Mouse (Mus musculus) liver, embryonic 16.5 days (tissue): ENCODE data around the gene Slc6a4. TPM values are rescaled to one million over a fixed set of nuclear protein-coding genes. Genes with fewer than 3 reads are reported as not detected.
A peak's percentile ranks its signal among the peaks of the same experiment; 100 is the strongest.

Experiments used
- ATAC-seq: fragments of 200-750 bp; cut with Nextera tagmentation; 2 replicates; pipeline ENCODE4 v1.8.0; 2017; ENCODE audit warnings: low read depth, mild to moderate bottlenecking, moderate number of reproducible peaks, moderate library complexity
- H3K27ac ChIP-seq: fragments of 300-500 bp; sonication (generic); 2 replicates; pipeline ENCODE4 v1.5.1; 2014; ENCODE audit warnings: mild to moderate bottlenecking, low read length
- H3K27me3 ChIP-seq: fragments of 300-500 bp; sonication (generic); 2 replicates; pipeline ENCODE4 v1.6.1; 2014; ENCODE audit warnings: low read depth, low read length, mixed read lengths; ENCODE audit not compliant: control insufficient read depth, insufficient read depth
- H3K36me3 ChIP-seq: fragments of 300-500 bp; sonication (generic); 2 replicates; pipeline ENCODE4 v1.6.1; 2014; ENCODE audit warnings: mild to moderate bottlenecking; ENCODE audit not compliant: control insufficient read depth, insufficient read depth
- H3K4me1 ChIP-seq: fragments of 300-500 bp; sonication (generic); 2 replicates; pipeline ENCODE4 v1.6.1; 2014; ENCODE audit warnings: low read depth, low read length, mixed read lengths; ENCODE audit not compliant: control insufficient read depth
- H3K4me2 ChIP-seq: fragments of 300-500 bp; sonication (generic); 2 replicates; pipeline ENCODE4 v1.6.1; 2014; ENCODE audit warnings: low read depth, low read length, mixed read lengths
- H3K4me3 ChIP-seq: fragments of 300-500 bp; sonication (generic); 2 replicates; pipeline ENCODE4 v1.5.1; 2014; ENCODE audit warnings: low read depth, mild to moderate bottlenecking, low read length
- H3K9ac ChIP-seq: fragments of 300-500 bp; sonication (generic); 2 replicates; pipeline ENCODE4 v1.6.1; 2014; ENCODE audit warnings: low read depth, low read length
- H3K9me3 ChIP-seq: fragments of 300-500 bp; sonication (generic); replicated peaks from 2 replicates; pipeline ENCODE4 v1.6.1; 2016; ENCODE audit warnings: low read length; ENCODE audit not compliant: control insufficient read depth
- WGBS: fragments of 180-500 bp; shearing (Covaris S2); extraction: QIAGEN DNeasy Blood & Tissue Kit; methylation state at CpG from one replicate; pipeline ENCODE4 v1.1.7; 2014; ENCODE audit not compliant: insufficient replicate concordance; 5-methylcytosine and 5-hydroxymethylcytosine counted together
- polyA plus RNA-seq: library from polyadenylated mRNA; unstranded; fragments of >200 nt; fragmentation: Nextera tagmentation; extraction: Ambion mirVana; gene quantifications from 2 replicates; pipeline ENCODE4 v1.2.1, GENCODE M21; 2015

Gene Slc6a4
- polyA plus RNA-seq, 1 experiment from 2014 or later: 1.7 TPM

DNA sequence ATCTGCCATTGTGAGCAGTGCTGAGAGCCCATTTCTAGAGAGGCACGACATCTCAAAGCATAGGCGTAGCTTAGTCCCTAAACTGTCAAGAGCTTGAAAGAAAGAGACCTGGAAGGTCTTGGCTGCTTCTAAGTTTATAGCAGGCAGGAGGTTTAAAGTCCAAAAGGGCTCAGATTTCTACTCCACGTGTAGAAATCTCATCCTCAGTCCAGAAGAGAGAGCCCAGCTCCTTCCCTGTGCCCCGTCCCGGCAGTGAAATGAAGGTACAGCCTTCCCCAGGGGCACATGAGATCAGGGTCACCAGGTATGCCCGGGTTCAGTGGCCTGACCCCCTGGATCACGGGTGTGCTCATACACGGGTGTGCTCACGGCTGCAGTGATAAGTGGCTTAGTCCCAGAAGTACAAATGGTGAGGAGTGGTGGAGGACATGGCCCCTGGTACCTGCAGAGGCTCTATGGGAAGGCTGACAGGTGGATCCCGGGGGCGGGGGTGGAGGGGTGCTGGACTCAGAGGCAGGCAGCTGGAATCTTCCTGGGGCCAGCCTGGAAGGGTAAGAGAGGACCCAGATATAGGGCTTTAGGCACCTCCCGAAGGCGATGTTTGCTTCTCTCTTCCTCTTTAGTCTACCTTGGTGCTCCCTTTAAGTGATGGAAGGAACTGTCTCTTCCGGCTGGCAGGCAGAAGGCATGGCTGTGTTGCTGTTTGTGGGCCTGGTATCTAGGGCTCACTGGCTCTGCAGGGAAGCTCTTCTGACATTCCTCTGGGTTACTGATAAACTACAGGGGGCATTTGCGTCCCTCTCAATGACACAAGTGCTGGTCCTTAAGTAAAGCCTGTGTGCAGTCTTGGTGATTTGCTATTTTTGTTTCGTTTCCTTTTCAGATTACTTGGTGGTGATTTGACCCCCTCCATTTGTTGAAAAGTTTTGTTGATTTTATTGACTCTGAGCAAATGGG, 10.9 kb downstream of the Slc6a4 start:
- H3K9ac ChIP-seq: no peak overlapping the region
- no peak overlapping the region for H3K4me3 ChIP-seq
- H3K27ac ChIP-seq: no peak overlapping the region
- H3K4me2 ChIP-seq: no peak overlapping the region
- no peaks in the 10 kb centered on the region for H3K9me3 ChIP-seq
- WGBS: 54% methylated on average over 16 of the region's 16 CpGs
- H3K27me3 ChIP-seq: peaks cover 3% of the 10 kb centered on the region
- H3K36me3 ChIP-seq: no peaks in the 10 kb centered on the region
- no peak for ATAC-seq
- no peaks in the 10 kb centered on the region for H3K4me1 ChIP-seq

DNA sequence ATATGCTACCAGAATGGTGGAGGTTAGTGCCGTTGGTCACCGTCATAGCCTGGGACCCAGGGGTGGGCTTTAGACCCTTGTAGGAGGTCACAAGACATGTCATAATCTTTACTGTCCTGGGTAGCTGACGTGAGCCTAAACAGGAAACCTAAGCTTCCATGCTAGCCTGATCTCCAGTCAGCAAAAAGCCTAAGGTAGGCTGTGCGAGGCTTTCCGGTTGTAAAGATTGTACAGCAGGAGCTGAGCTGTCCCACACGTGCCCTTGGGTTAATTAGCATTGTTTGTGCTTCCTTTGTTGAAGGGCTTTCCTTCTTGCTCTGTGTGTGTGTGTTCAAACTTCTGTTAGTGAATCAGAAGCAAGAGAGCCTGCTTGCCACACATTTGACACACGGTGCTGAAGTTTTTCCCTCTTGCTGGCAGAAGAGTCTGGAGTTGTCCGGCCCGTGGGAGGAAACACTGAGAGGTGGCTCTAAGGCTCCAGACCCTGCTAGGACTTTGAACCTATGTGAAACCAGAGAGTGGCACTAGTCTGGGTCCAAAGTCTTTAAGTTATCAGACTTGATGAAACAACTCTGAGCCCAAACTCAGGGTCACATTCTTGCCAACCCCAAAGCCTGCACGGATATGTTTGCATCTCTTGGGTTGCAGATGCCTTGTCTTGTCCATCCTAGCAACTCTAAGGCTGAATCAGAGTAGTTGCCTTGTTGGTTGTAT, 12.5 kb downstream of the Slc6a4 start:
- Histone ChIP-seq H3K36me3 (no peaks in the 10 kb centered on the region), H3K9me3 (no peaks in the 10 kb centered on the region), H3K4me1 (no peaks in the 10 kb centered on the region), H3K9ac (no peak overlapping the region), H3K27ac (no peak overlapping the region), H3K27me3 (no peaks in the 10 kb centered on the region), H3K4me3 (no peak overlapping the region), H3K4me2 (no peak overlapping the region)
- no peak for ATAC-seq
- 56% methylated on average over 10 of the region's 10 CpGs for WGBS

DNA sequence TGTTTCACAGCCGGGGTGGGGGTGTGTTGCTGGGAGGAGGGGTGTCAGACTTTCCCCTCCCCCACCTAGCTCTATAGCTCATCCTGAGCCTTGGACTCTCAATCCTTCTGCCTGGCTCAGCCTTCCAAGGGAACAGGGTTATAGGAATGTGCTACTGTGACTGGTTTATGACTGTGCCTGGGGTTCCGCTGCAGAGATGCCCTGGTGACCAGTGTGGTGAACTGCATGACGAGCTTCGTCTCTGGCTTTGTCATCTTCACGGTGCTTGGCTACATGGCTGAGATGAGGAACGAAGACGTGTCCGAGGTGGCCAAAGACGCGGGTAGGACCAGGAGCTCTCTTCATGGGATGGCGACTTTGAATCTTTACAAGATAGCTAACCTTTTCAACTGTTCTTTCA, 19.6 kb downstream of the Slc6a4 start:
- 62% methylated on average over 11 of the region's 11 CpGs for WGBS
- Histone ChIP-seq H3K36me3 (no peaks in the 10 kb centered on the region), H3K4me2 (no peak overlapping the region), H3K4me1 (no peaks in the 10 kb centered on the region; the same call in 1 of the 2 replicates), H3K4me3 (no peak overlapping the region), H3K9ac (no peak overlapping the region), H3K27ac (no peak overlapping the region), H3K27me3 (no peaks in the 10 kb centered on the region), H3K9me3 (no peaks in the 10 kb centered on the region)
- ATAC-seq: no peak

DNA sequence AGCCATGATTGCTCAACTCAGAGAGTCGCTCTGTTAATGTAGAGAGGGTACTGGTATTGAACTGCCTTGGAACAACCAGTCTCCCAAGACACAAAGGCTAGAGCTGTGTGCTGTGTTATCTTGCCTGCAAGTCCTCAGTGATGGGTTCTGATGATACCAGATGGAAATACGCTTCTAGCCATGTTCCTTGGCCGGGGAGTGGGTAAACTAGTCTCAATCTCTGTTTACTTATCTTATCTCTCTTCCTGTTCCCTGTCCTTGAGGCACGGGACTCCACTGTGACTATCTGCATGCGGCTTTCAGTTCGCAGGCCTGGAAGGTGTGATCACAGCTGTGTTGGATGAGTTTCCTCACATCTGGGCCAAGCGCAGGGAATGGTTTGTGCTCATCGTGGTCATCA, 21.1 kb downstream of the Slc6a4 start:
- H3K4me2 ChIP-seq: no peak overlapping the region
- H3K9ac ChIP-seq: no peak overlapping the region
- no peaks in the 10 kb centered on the region; the same call in 1 of the 2 replicates for H3K4me1 ChIP-seq
- no peaks in the 10 kb centered on the region for H3K36me3 ChIP-seq
- WGBS: 13% methylated on average over 8 of the region's 8 CpGs
- no peak for ATAC-seq
- no peak overlapping the region for H3K27ac ChIP-seq
- no peak overlapping the region for H3K4me3 ChIP-seq
- H3K27me3 ChIP-seq: no peaks in the 10 kb centered on the region
- H3K9me3 ChIP-seq: no peaks in the 10 kb centered on the region

DNA sequence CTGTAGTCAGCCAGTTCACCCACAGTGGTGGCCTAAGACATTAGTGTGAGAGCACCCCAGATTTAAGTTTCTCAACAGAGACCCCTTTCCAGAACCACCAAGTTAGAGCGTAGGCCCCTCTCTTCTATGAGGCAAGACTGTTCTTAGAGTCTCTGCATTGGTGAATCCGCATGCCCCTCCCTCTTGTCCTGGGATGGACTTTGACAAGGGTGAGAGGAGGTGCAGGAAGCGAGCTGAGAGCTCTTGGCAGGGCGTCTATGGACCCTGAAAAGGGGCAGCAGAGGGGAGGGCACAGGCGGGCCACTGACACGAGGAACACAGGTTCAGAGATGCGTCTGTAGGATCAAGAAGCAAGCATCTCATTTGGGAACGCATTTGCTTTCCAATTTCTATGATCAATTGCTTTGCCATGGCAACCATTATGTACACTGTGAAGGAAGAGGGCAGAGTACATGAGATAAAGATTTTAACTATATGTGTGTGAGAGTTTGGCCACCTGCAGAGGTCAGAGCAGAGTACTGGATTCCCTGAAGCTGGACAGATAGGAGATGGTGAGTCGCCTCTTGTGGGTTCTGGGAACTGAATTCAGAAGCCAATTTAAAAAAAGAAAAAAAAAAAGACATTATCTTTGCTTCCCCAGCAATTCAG, 23.5 kb downstream of the Slc6a4 start:
- Histone ChIP-seq H3K4me1 (no peaks in the 10 kb centered on the region; the same call in 1 of the 2 replicates), H3K9ac (no peak overlapping the region), H3K27ac (no peak overlapping the region), H3K27me3 (no peaks in the 10 kb centered on the region), H3K36me3 (no peaks in the 10 kb centered on the region), H3K4me2 (peak overlapping the region; percentile 21; the same call in 1 of the 2 replicates), H3K4me3 (no peak overlapping the region), H3K9me3 (no peaks in the 10 kb centered on the region)
- WGBS: 56% methylated on average over 9 of the region's 9 CpGs
- ATAC-seq: peak; percentile 88

DNA sequence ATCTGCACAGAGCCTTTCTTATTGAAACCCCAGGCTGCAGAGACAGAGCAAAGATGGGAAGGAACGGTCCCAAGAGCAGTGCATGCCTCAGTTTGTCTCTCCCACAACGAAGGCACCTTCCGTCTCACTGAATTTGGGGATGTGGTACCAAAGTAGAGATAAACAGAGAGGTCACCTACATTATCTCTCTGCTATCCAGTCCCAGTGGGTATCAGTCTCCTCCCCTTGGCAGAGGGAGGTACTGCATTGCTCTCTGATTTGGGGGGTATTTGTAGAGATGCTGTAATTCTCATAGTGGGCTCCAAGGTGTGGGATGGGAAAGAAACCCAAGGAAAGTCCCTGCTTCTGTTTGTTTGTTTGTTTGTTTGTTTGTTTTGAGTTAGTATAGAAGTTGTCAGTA, 28.2 kb downstream of the Slc6a4 start:
- no peak for ATAC-seq
- H3K36me3 ChIP-seq: no peaks in the 10 kb centered on the region
- no peak overlapping the region for H3K4me2 ChIP-seq
- no peaks in the 10 kb centered on the region for H3K4me1 ChIP-seq
- H3K9ac ChIP-seq: no peak overlapping the region
- no peaks in the 10 kb centered on the region for H3K9me3 ChIP-seq
- H3K27ac ChIP-seq: no peak overlapping the region
- 52% methylated on average over 3 of the region's 3 CpGs for WGBS
- H3K27me3 ChIP-seq: no peaks in the 10 kb centered on the region
- H3K4me3 ChIP-seq: no peak overlapping the region

DNA sequence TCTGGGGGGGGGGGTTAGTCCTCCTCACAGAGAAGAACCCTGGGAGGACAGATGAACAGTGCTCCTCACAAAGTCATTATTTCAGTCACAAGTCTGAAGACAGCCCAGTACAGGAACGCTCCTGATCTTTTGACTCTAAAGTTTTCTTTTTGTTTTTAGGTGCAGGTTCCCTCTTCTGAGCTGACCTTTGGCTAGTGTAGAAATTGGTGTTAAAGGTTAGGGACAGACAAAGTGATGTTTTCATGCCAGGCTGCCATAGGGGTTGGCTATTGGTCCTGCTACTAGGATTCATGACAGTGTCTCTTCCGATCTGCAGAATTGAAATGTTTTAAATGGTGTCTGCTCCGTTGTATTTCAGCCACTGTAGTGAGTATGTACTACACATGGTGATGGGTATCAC, 29.8 kb downstream of the Slc6a4 start:
- Histone ChIP-seq H3K4me2 (no peak overlapping the region), H3K27me3 (no peaks in the 10 kb centered on the region), H3K4me3 (no peak overlapping the region), H3K27ac (no peak overlapping the region), H3K9ac (no peak overlapping the region), H3K9me3 (no peaks in the 10 kb centered on the region), H3K4me1 (no peaks in the 10 kb centered on the region), H3K36me3 (no peaks in the 10 kb centered on the region)
- WGBS: 62% methylated on average over 3 of the region's 3 CpGs
- no peak for ATAC-seq

DNA sequence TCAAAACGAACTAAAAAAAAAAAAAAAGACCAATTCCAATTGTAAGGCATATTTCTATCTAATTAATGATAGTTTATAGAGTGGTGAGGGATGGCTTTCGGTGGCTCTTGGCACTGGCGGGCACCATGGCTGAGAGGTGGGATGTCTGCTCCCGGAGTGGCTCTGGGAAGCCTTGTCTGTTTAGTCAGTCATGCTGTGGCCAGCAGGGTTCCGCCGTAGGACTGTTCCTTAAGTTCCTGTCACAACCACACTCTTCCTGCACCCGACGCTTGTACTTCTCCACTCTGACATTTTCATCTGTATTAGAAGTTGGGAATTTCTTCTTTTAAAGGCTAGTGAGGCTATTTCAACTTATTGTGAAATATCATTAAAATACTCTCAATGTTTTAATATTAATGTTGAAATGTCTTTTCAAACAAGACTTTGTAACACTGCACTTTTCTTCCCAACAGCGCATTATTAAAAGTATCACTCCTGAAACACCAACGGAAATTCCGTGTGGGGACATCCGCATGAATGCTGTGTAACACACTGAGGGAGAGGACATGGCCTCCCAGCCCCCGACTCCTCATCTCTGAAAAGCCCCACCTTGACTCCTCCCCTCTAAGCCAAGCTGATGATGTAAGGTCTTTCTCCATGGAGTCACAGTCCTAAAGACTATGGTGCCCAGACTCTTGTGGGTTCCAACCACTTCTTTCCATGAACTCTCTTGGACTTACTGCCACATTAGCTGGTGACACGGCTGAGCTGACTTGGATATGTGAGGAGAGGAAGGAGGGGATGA, 32.9 kb downstream of the Slc6a4 start:
- 37% methylated on average over 14 of the region's 14 CpGs for WGBS
- no peak overlapping the region for H3K9ac ChIP-seq
- ATAC-seq: no peak

More for the DNA sequence above, 32.9 kb downstream of the Slc6a4 start:
- Histone ChIP-seq H3K9me3 (no peaks in the 10 kb centered on the region), H3K4me1 (no peaks in the 10 kb centered on the region), H3K4me2 (no peak overlapping the region), H3K36me3 (no peaks in the 10 kb centered on the region), H3K4me3 (no peak overlapping the region), H3K27ac (no peak overlapping the region), H3K27me3 (no peaks in the 10 kb centered on the region)
